Mouse (Mus musculus): ENCODE results near the gene Enpp5.

GRCm38 (mm10) chr17:44101961-44102360 is 23.3 kb downstream of the Enpp5 start:
- TF ChIP-seq CTCF (IDR thresholded peaks at IDR 0.05; ENCODE audit: control insufficient read depth, insufficient read depth, insufficient replicate concordance, low read depth, low read length) = no peak
- no peak for TF ChIP-seq POLR2A (IDR thresholded peaks at IDR 0.05; ENCODE audit: control insufficient read depth, low read depth, low read length)

All from testis, adult 2 months (tissue).